ENCODE assay signal across 23 mouse cellular contexts in the genomic region with DNA sequence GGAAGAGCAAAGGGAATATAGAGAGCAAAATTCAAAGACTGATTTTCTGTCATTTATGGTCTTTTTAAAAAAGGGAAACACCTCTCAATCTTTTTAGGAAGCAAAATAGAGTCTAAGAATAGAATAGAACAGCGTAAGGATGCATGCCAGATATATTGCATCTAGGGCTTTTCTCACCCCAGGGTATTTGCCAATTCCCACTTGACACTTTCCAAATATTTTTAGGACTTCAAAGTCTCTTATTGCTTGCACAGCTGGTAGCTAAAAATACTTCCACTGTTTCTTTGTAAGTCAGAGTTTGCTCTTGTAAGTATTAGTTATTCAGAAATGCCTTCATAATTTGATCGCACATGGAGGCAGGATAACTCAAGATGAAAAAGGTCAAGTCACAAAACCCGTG.
DNase-seq lines count a peak whose midpoint lies in the region; ATAC-seq and TF ChIP-seq lines count a peak whose summit lies in the region.
"Had no signal": no experiment of that assay in that cellular context is flagged by ENCODE, and none has a peak within 500 bp of the region (broad histone marks: within the 10 kb centered on the region; RNA-seq: fewer than 3 reads in every experiment).

No protein-coding gene starts in this region.

- no peak for TF ChIP-seq EP300 in lung, postnatal 0 days (IDR thresholded peaks at IDR 0.05)

- H3K4me3 ChIP-seq in forebrain, embryonic 16.5 days (replicated peaks; ENCODE audit: low read length): no peak overlapping the region
- no peak overlapping the region for H3K4me3 ChIP-seq in forebrain, embryonic 15.5 days
- no peak overlapping the region for H3K4me3 ChIP-seq in heart, embryonic 13.5 days
- no peak overlapping the region for H3K4me3 ChIP-seq in lung, postnatal 0 days (ENCODE audit: low read depth, low read length)
- H3K4me3 ChIP-seq: hindbrain, embryonic 10.5 days; kidney, embryonic 15.5 days; neural tube, embryonic 15.5 days; stomach, embryonic 15.5 days had no signal

- H3K36me3 ChIP-seq in forebrain, embryonic 16.5 days (ENCODE audit: control insufficient read depth, insufficient read depth): no peaks in the 10 kb centered on the region
- H3K36me3 ChIP-seq in forebrain, embryonic 15.5 days: no peaks in the 10 kb centered on the region
- no peaks in the 10 kb centered on the region for H3K36me3 ChIP-seq in heart, embryonic 13.5 days
- H3K36me3 ChIP-seq in lung, postnatal 0 days (ENCODE audit: insufficient read depth, low read length): no peaks in the 10 kb centered on the region
- H3K36me3 ChIP-seq: hindbrain, embryonic 10.5 days; kidney, embryonic 15.5 days; neural tube, embryonic 15.5 days; stomach, embryonic 15.5 days had no signal

- H3K27ac ChIP-seq in forebrain, embryonic 16.5 days (ENCODE audit: low read length): no peak overlapping the region
- no peak overlapping the region for H3K27ac ChIP-seq in forebrain, embryonic 15.5 days (replicated peaks)
- H3K27ac ChIP-seq in heart, embryonic 13.5 days (replicated peaks): 0 out of 2 replicates have a peak overlapping the region, but pooled peaks have one; percentile 12
- no peak overlapping the region for H3K27ac ChIP-seq in lung, postnatal 0 days (ENCODE audit: low read length)
- H3K27ac ChIP-seq: hindbrain, embryonic 10.5 days; hindbrain, postnatal 0 days; kidney, embryonic 15.5 days; neural tube, embryonic 15.5 days; stomach, embryonic 15.5 days had no signal

- no peaks in the 10 kb centered on the region for H3K9me3 ChIP-seq in forebrain, embryonic 16.5 days (ENCODE audit: control insufficient read depth, low read length)
- H3K9me3 ChIP-seq in forebrain, embryonic 15.5 days: no peaks in the 10 kb centered on the region
- H3K9me3 ChIP-seq in heart, embryonic 13.5 days: no peaks in the 10 kb centered on the region
- H3K9me3 ChIP-seq in lung, postnatal 0 days (ENCODE audit: low read length): no peaks in the 10 kb centered on the region
- H3K9me3 ChIP-seq: hindbrain, embryonic 10.5 days; kidney, embryonic 15.5 days; neural tube, embryonic 15.5 days; stomach, embryonic 15.5 days had no signal

- no peaks in the 10 kb centered on the region for H3K27me3 ChIP-seq in forebrain, embryonic 16.5 days (replicated peaks; ENCODE audit: control insufficient read depth, insufficient read depth, low read length)
- no peaks in the 10 kb centered on the region for H3K27me3 ChIP-seq in forebrain, embryonic 15.5 days
- H3K27me3 ChIP-seq in heart, embryonic 13.5 days (replicated peaks): no peaks in the 10 kb centered on the region
- no peaks in the 10 kb centered on the region for H3K27me3 ChIP-seq in lung, postnatal 0 days (replicated peaks; ENCODE audit: insufficient read depth, low read length)
- H3K27me3 ChIP-seq: kidney, embryonic 15.5 days; neural tube, embryonic 15.5 days; stomach, embryonic 15.5 days had no signal

- no peak for DNase-seq in heart, postnatal 14 days
- peak; percentile 21 for DNase-seq in lung, postnatal 0 days (ENCODE audit: low spot score)
- no peak for DNase-seq in lung, postnatal 14 days
- no peak for DNase-seq in kidney, postnatal 14 days
- DNase-seq: B cell, adult 2 months; cerebellum, adult 18-20 months; cerebellum, postnatal 25 days; embryo, embryonic 11 days; left cerebral cortex, postnatal 4 days; liver; lung, postnatal 36 days; right cerebral cortex, postnatal 25 days; thymus, adult 2 months had no signal

- TF ChIP-seq CTCF in lung, postnatal 0 days (IDR thresholded peaks at IDR 0.05): no peak

- WGBS in forebrain, embryonic 16.5 days: 66% methylated on average over 3 of the region's 3 CpGs
- 77% methylated on average over 3 of the region's 3 CpGs for WGBS in forebrain, embryonic 15.5 days
- 54% methylated on average over 3 of the region's 3 CpGs for WGBS in heart, embryonic 13.5 days
- 34% methylated on average over 3 of the region's 3 CpGs for WGBS in lung, postnatal 0 days

- intact Hi-C loops in heart, postnatal 14 days (cut with DNase I): no loop called here

- H3K4me1 ChIP-seq in forebrain, embryonic 16.5 days (replicated peaks; ENCODE audit: control insufficient read depth, insufficient read depth, low read length): no peaks in the 10 kb centered on the region
- H3K4me1 ChIP-seq in forebrain, embryonic 15.5 days: no peaks in the 10 kb centered on the region
- no peaks in the 10 kb centered on the region; the same call in 1 of the 2 replicates for H3K4me1 ChIP-seq in heart, embryonic 13.5 days
- H3K4me1 ChIP-seq in lung, postnatal 0 days (ENCODE audit: insufficient read depth, low read depth, low read length): no peaks in the 10 kb centered on the region
- H3K4me1 ChIP-seq: hindbrain, embryonic 10.5 days; kidney, embryonic 15.5 days; neural tube, embryonic 15.5 days; stomach, embryonic 15.5 days had no signal

- ATAC-seq in forebrain, embryonic 16.5 days: 0 out of 2 replicates have a peak, but pooled peaks have one; percentile 26
- no peak for ATAC-seq in forebrain, embryonic 15.5 days (replicated peaks)
- ATAC-seq in heart, embryonic 13.5 days (ENCODE audit: extremely low read depth, insufficient number of reproducible peaks, low FRiP score, low TSS enrichment): no peak
- ATAC-seq in lung, postnatal 0 days: no peak
- ATAC-seq: hindbrain, postnatal 0 days; intestine, postnatal 0 days; midbrain, embryonic 16.5 days had no signal

- no peak overlapping the region for H3K9ac ChIP-seq in forebrain, embryonic 16.5 days (replicated peaks; ENCODE audit: low read depth, low read length)
- H3K9ac ChIP-seq in forebrain, embryonic 15.5 days (replicated peaks): no peak overlapping the region
- H3K9ac ChIP-seq in heart, embryonic 13.5 days: no peak overlapping the region
- H3K9ac ChIP-seq in lung, postnatal 0 days (replicated peaks; ENCODE audit: low read depth): no peak overlapping the region
- H3K9ac ChIP-seq: kidney, embryonic 15.5 days; neural tube, embryonic 15.5 days; stomach, embryonic 15.5 days had no signal

- no peak overlapping the region for H3K4me2 ChIP-seq in forebrain, embryonic 16.5 days (ENCODE audit: low read length)
- H3K4me2 ChIP-seq in forebrain, embryonic 15.5 days (replicated peaks): no peak overlapping the region
- H3K4me2 ChIP-seq in heart, embryonic 13.5 days: no peak overlapping the region
- no peak overlapping the region for H3K4me2 ChIP-seq in lung, postnatal 0 days (replicated peaks; ENCODE audit: low read depth, low read length)
- H3K4me2 ChIP-seq: kidney, embryonic 15.5 days; neural tube, embryonic 15.5 days; stomach, embryonic 15.5 days had no signal
